Mouse (Mus musculus) erythroblast, embryonic 14.5 days (primary cell): ENCODE measurements around the gene Nsfl1c.

Experiments used
- GATA1 ChIP-seq: IDR thresholded peaks from 2 replicates; pipeline ENCODE4 v1.6.1; 2012; ENCODE audit warnings: low read length, inconsistent platforms, mixed read lengths
- TAL1 ChIP-seq: IDR thresholded peaks from 3 replicates; pipeline ENCODE4 v1.6.1; 2012; ENCODE audit warnings: low read length, inconsistent platforms, mixed read lengths

- no peak for TF ChIP-seq GATA1
- TF ChIP-seq TAL1: no peak
These were observed 44.7 kb downstream of the Nsfl1c start for GRCm38 (mm10) chr2:151538646-151539045.
